Mouse (Mus musculus) spleen, postnatal 14 days (tissue): Measurements from ENCODE around the gene Olfr71.
A peak's percentile ranks its signal among the peaks of the same experiment; 100 is the strongest.

ENCODE experiments used
- DNase-seq, 2 experiments: peaks; one replicate each; pipeline ENCODE4 v3.0.0; 2021 to 2022; ENCODE audit warnings: low spot score in 2 of 2

Olfr71 gene

DNA sequence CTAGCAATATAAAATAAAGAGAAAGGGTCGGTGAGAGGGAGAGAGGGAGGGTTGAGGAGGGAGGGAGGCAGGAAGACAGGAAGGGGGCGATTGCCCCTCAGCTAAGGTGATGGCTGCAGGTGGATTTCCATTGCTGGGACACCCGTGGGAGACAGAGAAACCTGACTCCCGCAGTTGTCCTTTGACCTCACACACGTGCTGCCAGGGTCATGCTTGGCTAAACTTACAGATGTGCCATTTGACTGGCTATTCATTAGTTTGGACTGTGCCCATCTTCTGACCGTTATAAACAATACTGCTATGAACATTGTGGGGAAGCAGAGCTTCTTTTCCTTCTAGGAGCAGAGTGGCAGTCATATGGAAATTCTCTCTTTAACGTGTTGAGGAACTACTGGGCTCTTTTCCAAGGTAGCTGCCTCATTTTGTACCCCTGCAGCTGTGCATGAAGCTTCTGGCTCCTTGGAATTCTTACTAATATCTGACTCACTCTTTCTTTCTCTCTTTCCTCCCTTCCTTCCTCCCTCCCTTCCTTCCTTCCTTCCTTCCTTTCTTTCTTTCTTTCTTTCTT, 3.7 kb upstream of the Olfr71 start:
- no peak for DNase-seq

DNA sequence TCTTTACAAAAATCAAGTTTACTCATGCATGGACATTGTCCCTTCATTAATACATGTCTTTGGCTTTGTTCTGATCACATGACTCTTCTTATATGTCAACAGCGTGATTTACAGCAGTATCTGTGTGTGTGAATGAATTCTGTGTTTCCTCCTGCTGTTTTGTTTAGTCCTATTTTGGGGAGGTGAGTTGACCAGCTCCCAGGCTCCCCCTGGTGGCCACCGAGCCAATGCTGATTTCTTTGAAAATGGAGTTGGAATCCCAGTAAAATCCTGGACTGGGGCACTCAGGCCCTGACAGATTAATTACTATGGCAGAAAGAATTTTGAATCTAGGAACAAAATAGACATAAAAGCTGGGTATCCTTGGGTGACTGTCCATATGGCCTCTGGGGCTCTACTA, 1.8 kb upstream of the Olfr71 start:
- DNase-seq, result peak; percentile 31 to 67

DNA sequence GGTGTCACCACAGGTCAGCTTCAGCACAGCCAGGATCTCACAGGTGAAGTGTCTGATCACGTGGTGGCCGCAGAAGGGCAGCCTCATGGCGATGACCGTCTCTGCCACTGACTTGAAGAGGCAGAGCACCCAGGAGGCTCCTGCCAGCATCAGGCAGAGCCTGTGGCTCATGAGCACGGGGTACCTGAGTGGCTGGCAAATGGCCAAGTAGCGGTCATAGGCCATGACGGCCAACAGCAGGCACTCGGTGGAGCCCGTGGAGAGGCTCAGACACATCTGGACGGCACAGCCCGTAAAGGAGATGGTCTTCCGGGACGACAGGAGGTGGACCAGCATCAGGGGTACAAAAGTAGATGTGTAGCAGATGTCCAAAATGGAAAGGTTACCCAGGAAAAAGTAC, 4.1 kb downstream of the Olfr71 start:
- DNase-seq, result no peak

DNA sequence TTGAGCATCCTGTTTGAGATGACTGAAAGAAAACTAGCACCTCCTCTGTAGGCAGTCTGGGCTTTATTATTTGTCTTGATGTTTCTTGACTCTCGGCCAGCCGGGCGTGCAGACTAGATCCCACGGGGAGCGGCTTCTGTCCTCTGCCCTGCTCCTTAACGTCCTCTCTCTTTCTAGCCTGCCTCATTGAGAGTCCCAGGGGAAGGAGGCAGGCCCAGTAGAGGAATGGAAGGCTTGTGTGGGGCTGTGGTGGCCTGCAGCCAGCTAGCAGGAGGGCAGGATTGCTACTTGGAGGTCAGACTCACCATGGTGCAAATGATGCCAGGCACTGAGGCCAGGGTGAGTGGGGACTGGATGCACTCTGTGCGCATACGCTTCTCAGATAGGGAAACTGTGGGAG, 6.2 kb downstream of the Olfr71 start:
- DNase-seq, result no peak

DNA sequence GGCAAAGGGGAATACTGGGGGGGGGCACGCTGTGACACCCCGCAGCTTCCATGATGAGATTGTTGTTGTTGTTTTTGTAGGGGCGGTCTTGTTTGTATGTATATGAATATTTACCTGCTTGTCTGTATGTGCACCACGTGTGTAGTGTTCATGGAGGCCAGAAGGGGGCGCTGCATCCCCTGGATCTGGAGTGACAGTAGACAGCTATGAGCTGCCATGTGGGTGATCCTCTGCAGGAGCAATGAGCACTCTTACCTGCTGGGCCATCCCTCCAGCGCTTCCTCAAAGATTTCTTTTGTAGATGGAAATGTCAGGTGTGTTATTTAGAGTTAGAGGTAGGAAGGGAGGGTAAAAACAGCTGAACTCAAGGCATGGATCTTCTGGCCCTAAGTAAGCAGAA, 6.6 kb downstream of the Olfr71 start:
- DNase-seq, result no peak

DNA sequence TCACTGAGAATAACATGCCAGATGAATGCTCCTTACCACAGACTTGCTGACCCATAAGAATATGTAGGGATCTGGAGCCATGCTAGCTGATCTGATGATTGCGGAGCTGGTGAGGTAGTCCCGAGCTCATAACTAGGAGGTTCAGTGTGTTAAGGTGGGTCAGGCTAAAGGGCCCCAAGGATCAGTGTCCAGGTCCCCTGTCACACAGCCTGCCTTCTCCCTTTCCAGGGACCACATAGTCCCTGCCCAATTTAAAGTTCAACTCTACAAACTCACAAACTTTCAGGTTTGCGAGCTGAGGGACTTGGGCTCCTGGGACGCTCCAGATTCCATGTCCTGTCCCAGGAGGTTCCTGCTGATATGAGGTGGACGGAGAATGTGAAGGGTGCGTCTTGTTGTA, 9.3 kb downstream of the Olfr71 start, which contains the start of gene Olfr70:
Gene Olfr70 (minus strand): TSS at position 101 of the 400 bp plus-strand sequence.
- DNase-seq, result no peak

DNA sequence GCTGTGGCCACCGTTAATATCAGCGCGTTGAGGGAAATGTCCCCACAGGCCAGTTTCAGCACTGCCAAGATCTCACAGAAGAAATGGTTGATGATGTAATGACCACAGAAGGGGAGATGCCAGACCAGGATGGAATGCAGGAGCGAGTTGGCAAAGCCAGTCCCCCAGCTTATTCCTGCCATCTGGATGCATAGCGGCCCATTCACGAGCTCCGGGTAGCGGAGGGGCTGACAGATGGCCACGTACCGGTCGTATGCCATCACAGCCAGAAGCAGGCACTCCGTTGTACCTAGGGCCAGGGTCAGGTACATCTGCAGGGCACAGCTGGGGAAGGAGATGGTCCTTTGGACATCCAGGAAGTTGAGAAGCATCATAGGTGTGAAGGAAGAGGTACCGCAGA, 13.5 kb downstream of the Olfr71 start:
- DNase-seq, result no peak

DNA sequence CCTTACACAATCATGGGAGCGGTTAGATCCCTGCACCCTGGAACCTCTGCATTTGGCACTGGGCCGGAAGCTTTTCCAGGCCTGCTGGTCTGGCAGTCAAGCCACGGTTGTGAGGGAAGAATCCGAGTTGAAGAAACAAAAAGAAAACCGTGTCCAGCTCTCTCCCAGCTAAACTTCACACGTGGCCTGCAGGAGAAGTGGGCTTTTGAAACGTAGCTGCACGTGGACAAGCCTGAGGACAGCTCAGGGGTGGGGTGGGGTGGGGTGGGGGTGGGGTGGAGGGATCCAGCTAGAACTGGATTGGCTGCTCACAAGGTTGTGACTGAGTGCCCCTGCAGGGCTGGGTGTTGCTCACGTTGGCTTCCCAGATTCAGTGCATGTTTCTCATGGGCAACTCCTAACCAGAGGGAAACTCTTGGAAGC, 14.8 kb downstream of the Olfr71 start:
- DNase-seq, result no peak

DNA sequence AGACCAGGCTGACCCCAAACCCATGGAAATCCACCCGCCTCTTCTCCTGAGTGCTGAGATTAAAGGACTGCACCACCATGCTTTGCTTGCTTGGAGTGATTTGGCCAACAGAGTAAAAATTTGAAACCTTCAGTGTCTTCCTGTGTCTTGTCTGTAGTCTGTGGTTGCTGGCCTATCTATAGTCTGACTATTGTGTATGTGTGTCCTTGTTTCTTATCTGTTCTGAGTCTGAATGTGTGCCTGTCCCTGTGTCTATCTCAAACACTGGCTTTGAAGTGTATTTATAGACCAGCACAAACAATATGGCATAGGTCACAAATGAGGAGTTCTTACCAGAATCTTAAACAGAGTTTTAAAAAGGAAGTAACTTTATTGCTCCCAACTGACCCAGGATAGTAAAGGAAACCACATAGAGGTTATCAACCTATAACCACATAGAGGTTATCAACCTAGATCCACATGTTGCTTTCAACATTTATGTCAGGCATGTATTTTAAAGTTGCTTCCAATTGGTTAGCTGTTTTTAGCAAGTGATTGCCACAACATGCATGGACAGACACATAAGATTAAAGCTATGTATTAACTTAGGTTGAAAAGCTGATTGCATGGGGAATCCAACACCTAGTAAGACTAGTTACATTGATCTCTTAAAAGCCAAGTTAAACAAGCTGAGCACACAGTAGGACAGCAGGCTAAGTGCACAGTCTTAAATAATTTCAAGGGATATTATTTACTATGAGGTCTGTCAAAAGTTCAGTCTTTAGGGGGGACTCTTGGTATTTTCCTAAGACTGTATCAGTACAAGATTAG, 15.4 kb downstream of the Olfr71 start:
- DNase-seq, result no peak

DNA sequence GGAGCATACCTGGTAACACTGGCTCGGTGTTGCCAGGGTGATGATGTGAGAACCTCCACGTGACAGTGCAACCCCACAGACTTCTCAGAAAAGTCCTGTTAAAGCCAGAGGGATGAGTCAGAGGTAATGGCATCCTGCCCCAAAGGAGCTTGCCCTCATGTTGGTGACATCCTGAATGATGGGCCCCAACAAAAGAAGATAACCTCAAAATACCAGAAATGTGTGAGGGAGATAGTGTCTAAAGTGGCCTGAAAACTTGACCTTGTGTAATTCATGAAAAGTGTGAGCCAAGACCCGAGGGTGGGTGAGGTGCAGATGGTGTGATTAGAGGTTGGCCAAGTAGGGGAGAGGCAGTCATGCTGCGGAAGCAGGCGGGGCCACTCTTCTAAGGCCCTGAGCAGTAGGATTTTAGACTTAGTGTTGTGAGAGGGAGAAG, 16.2 kb downstream of the Olfr71 start:
- DNase-seq, result no peak

DNA sequence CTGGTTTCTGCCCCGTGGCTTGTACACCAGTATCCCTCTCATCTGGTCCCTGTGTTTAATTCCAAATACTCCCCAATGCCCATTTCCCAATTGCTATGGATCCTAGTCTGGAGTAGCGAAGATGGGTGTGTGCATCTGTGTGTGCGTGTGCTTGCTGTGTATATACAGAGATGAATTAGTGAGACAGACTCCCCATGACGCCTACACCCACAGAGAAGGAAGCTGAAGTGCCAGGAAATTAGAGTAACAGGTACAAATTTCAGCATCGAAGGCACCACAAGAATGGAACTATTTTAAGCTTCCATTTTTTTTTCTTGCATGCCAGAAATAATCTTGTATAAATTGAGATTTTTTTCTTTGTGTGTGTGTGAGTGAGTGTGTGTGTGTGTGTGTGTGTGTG, 19.0 kb downstream of the Olfr71 start:
- no peak for DNase-seq

DNA sequence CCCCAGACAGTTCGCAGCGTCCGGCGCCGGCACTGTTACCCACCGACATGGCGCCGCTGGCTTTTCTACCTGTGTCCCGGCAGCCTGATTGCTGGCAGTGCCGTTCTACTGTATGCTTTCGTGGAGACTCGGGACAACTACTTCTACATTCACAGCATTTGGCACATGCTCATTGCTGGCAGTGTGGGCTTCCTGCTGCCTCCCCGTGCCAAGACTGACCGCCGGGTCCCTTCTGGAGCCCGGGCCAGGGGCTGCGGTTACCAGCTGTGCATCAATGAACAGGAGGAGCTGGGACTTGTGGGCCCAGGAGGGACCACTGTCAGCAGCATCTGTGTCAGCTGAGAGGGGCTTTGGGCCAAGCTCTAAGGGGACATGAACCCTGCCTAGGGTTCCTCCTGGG, 20.0 kb downstream of the Olfr71 start:
- DNase-seq, result no peak

DNA sequence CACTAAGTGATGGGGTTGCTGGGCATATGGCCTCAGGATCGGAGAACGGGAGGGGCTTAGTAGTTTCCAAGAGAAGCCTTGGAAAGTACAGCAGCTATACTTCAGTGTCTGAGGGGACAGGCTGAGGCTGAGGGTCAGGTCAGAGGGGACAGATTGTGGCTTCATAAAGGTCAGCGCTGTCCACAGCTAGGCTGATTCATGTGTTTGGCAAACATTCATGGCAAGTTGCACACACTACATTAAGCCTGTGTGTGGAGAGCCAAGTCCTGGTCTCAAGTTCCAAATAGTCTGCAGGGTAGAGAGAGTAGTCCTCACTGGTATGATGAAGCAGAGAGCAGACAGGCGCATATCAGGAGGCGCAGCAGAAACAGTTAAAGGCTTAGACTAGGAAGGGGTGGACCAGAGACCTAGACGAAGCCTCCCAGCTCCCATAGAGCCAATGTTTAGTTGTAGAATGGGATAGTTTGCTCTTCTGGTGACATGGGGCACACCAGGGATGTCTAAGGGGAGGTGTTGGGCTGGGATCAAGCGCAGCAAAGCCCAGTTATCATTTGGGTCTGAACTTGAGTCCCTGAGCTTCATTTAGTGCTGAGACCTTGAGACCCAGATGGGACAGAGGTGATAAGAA, 30.5 kb downstream of the Olfr71 start:
- DNase-seq, result no peak

DNA sequence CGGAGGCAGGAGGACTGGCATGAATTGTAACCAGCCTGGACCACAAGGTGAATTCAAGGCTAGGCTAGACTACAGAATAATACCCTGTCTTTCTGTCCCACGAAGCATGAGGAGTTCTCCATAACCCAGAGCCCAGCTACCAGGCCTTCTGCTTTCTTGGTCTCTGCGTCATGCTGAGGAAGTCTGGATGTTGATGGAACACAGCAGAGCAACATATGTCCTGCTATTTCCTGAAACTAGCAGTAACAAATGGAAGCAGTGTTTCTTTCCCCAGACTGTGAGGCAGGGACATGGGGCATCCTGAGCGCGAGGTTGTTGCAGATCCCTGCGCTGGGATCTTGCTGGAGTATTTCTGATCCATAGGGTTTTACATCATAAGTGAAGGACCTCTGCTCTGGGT, 31.5 kb downstream of the Olfr71 start:
- no peak for DNase-seq

DNA sequence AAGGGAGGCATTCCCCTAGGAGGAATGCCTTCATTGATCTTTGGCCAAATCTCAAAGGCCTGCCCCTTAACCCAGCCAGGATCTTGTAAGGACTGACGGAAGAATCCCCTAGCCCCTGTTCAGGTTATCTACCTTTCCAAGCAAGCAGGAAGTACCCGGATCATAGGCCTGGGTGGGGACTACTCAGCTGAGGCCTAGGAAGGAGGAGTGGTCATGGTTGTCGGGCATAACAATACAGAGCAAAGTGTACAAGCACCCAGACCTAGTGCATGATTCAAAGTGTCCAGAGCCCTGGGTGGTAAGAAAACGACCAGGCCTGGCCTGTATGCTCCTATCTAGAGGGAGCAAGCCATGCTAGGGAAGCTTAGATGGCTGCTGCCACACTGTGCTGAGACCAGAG, 34.4 kb downstream of the Olfr71 start:
- DNase-seq, result no peak

DNA sequence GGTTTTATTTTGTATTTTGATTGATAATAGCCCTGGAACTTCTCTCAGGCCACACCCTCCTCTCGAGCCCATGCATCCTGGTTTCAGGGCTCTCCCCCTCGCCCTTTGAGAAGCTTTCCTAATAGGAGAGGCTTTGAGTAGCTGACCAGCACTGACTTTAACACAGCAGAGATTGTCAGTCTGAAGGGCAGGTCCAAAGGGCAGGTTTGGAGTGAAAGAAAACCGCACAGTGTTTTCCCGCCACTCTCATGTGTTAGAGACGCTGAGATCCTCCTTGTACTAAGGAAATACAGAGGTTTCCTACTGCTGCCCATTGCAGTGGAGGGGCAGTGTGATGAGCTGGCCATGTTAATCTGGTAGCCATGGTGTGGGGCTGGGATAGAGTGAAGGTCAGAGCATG, 35.1 kb downstream of the Olfr71 start:
- DNase-seq, result no peak

DNA sequence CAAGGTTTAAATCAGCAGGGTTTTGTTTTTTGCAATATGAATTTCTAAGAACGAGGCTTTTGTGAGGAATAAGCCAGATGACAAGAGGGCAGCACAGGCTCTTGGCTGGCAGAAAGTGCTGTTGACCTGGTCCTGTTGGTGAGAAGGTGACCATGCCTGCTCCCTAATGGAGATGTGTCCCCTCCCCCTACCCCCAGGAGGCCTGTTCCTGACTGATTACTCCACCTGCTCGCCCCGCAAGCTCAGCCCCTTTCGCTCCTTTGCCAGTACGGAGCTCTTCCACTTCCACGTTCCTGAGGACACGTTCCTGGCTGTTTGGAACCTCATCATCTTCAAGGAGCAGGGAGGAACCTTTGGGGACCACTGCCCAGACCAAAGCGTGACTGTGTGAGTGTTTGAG, 36.4 kb downstream of the Olfr71 start:
- no peak for DNase-seq

DNA sequence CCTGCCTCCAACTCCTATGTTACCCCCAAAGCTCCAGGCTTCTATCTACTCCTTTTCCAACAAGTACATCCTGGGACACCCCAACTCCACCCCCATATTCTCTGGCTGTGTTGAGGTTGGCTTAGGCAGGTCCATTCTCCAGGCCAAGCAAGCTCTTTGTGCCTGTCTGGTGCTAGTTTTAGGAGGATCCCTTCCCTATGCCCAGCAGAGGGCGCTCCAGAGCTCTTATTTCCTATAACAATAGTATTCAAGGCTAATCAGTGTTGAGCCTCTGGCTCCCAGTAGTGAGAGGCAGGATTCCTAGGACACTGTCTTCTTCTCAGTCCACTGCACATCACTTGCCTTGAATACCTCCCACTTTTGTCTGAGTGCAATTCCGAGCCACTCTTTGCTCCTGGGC, 38.0 kb downstream of the Olfr71 start:
- DNase-seq, result peak; percentile 62 to 81

DNA sequence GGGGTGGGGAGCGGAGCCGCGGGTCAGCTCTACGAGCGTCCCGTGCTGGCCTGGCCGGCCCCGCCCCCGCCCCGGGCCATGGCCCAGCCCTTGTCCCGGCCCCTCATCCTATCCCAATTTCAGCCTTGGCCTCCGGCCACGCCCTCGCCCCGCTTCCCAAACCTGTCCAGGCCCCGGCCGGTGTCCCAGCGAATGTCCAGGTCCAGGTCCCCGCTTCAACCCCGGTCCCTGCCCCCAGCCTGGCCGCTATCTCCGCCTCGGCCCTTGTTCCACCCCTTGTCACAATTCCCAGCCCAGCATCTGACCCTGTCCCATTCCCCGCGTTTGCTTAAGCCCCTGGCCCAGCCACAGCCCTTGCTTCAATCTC, 40.6 kb downstream of the Olfr71 start:
- peak in 1 of 2 experiments; percentile 28 for DNase-seq

DNA sequence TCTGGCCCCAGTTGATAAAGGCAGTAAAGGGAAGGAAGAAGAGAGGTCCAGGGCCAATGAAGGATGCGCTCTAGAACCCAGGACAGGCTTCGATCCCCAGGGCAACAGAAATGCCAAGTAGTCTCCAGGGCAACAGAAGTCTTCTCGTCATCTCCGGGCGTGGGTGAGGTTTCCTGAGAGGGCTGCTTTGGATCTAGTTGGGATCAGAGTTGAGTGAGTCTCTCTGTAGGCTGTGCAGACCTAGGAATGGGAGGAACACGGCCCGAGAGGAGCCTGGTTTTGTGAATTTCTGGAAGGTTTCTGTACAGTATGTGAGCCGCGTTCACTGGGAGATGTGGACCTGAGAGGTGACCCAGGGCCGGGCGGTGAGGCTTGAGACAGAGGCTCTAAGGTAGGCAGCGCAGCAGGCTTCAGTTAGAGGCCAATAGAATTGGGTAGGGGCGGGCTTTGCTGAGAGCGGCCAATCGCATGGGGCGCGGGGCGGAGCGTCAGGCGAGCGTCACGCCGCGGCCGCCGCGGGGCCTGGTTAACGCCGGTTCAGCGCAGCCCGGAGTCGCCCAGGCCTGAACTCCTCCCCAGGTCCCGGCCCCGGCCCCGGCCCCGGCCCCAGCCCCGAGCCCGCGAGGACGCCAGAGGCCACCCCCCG, 41.1 kb downstream of the Olfr71 start, which contains the start of the genes Tmem8b and Fam221b:
Gene Tmem8b (plus strand): TSS at position 190 of the 646 bp plus-strand sequence.
Gene Fam221b (minus strand): TSS at position 364 of the 646 bp plus-strand sequence.
- peak; percentile 81 to 86 for DNase-seq

DNA sequence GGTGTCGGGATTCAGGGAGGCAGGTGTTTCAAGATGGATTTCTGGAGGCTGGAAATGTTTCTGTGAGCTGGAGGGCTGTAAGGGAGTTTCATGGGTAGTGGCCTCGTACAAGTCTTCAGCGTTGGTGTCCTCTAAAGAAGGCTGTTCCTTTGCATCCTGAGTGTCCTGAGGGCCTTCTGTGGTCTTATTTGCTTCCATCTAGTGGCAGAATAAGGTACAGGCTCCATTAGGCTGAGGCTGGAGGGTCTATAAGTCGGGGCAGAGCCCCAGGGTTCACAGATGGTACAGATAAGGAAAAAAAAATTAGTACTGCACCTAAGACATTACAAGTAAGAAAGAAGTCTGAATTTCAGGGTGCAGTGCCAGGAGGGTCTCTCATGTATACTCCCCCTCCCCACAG, 43.6 kb downstream of the Olfr71 start:
- DNase-seq, result no peak

DNA sequence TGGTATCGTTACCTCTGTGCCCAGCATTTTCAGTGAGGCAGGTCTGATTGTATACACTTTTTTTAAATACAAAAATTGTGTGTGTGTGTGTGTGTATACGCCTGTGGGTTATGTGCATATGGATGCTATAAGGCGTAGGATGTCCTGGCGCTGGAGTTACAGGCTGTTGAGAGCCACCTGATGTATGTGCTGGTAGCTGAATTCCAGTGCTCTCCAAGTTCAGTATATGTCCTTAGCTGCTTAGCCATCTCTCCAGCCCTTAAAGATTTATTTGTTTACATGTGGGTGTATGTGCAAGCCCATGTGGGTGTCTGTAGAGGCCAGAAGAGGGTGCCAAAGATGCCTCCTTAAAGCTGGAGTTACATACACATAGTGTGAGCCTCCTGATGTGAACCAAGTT, 52.9 kb downstream of the Olfr71 start:
- DNase-seq, result no peak
